Mouse (Mus musculus): ENCODE results near the gene Sema3g. TPM values are rescaled to one million over a fixed set of nuclear protein-coding genes. Genes with fewer than 3 reads are reported as not detected.

Gene Sema3g
- polyA plus RNA-seq (2012; rRNA removed), result 2.9 and 3.2 TPM in 2 replicates

DNA sequence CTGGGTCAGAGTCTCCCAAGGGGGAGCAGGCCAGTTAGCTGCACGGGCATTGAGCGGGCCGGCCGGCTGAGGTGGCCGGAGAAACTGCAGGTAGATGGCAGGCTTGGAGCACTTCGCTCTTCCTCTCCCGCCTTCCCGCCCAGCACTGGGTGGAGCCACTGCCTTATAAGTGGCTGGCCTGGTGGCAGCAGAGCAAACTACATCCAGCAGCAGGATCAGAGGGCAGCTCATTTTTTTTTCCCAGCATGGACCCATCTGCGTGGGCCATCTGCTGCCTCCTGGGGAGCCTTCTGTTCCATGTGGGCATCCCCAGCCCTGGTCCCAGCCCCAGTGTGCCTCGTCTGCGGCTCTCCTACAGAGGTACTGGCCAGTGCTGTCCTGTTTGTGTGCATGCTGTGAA, at the start of gene Sema3g:
Gene Sema3g (plus strand): TSS at position 195 of the 400 bp plus-strand sequence.

DNA sequence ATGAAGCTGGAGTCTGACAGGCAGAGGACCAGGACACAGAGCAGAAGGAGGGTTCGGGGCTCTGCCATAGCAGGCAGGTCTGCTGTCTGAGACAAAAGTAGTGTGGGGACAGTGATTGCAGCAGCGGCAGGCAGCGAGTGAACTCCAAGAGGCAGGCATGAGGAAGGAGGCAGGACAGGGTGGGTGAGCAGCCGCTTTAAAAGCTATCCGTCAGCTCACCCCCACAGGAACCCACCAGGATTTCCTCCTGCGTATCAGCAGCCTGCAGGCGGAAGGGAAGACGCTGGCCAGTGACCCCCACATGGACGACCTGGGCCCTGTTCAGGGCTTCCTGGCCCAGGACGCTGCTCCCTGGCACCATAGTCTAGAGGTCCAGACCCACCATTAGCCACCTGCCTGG, 49.2 kb upstream of the Sema3g start, which contains the start of gene Stab1:
Gene Stab1 (minus strand): TSS at position 217 of the 400 bp plus-strand sequence.

DNA sequence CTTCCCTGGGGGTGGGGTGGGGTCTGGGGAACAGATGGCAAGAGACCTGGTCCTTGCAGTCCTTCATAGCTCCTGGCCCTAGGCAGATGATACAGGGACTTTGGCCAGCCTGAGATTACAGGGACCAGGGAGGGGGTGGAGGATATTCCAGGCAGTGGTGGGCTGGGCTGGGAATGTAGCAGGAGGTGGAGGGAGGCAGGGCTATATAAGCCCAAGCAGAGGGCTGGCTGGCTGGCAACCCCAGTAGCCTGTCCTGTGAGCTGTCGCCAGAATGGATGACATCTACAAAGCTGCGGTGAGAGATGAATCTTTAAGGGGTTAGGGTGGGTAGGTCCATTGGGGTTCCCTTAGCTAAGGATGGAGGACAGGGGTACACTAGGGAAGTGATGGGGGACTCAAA, 9.6 kb upstream of the Sema3g start, which contains the start of gene Tnnc1:
Gene Tnnc1 (plus strand): TSS at position 229 of the 400 bp plus-strand sequence.

GRCm38 (mm10) chr14:31216846-31217245, 814 bp upstream of the Sema3g start, which contains the start of gene Nisch:
Gene Nisch (minus strand): TSS chr14:31216946.

DNA sequence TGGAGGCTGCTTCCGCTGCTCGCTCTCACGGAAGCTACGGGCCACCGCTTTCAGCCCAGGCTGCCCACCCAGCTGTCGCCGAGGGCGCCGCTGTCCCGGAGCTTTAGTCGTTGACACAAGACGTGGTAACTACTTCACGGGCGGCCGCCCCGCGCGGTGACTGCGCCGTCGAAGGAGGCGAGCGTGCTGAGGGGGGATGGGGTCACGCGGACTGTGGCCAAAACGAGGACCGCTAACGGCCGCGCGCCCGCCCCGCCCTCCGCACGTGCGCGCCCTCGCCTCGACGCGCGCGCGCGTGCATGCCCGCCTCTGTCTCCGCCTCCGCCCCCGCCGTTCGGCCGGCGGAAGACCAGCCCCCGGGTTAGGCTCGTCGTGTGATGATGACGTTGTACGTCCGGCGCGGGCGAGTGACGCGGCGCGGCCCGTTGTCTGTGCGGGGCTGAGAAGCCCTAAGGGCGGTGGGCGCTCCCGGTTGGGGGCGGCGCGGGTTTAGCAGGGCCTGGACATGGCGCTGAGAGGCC, 33.5 kb downstream of the Sema3g start, which contains the start of the genes Phf7 and Bap1:
Gene Phf7 (minus strand): TSS at position 234 of the 521 bp plus-strand sequence.
Gene Bap1 (plus strand): TSS at position 367 of the 521 bp plus-strand sequence.

Other genes with a start within 250 kb of the Sema3g start
- gene Glt8d1, start 216.5 kb upstream of the Sema3g start, polyA plus RNA-seq (2012; rRNA removed), result 7.9 and 9.6 TPM in 2 replicates
- 62.1 and 85.8 TPM in 2 replicates for gene Spcs1, start 216.2 kb upstream of the Sema3g start, polyA plus RNA-seq (2012; rRNA removed)
- gene Pbrm1, start 198.7 kb upstream of the Sema3g start, polyA plus RNA-seq (2012; rRNA removed), result 9.8 and 13.3 TPM in 2 replicates
- 5.5 and 9.0 TPM in 2 replicates for gene Gnl3, start 198.7 kb upstream of the Sema3g start, polyA plus RNA-seq (2012; rRNA removed)
- gene Smim4, start 88.9 kb upstream of the Sema3g start, polyA plus RNA-seq (2012; rRNA removed), result 36.4 and 39.8 TPM in 2 replicates
- 25.4 and 26.3 TPM in 2 replicates for gene Nt5dc2, start 86.8 kb upstream of the Sema3g start, polyA plus RNA-seq (2012; rRNA removed)
- 70.5 and 89.2 TPM in 2 replicates for gene Stab1, start 49.2 kb upstream of the Sema3g start, polyA plus RNA-seq (2012; rRNA removed)
- 0.29 and 0.42 TPM in 2 replicates for gene Tnnc1, start 9.5 kb upstream of the Sema3g start, polyA plus RNA-seq (2012; rRNA removed)
- gene Nisch, start 914 bp upstream of the Sema3g start, polyA plus RNA-seq (2012; rRNA removed), result 247 and 253 TPM in 2 replicates
- 3.9 and 4.5 TPM in 2 replicates for gene Phf7, start 33.5 kb downstream of the Sema3g start, polyA plus RNA-seq (2012; rRNA removed)
- 29.8 and 39.0 TPM in 2 replicates for gene Bap1, start 33.6 kb downstream of the Sema3g start, polyA plus RNA-seq (2012; rRNA removed)
- 0.35 and 0.47 TPM in 2 replicates for gene Dnah1, start 106.0 kb downstream of the Sema3g start, polyA plus RNA-seq (2012; rRNA removed)
- gene Capn7, start 118.8 kb downstream of the Sema3g start, polyA plus RNA-seq (2012; rRNA removed), result 9.4 and 9.9 TPM in 2 replicates
- gene Sh3bp5, start 218.2 kb downstream of the Sema3g start, polyA plus RNA-seq (2012; rRNA removed), result 7.5 and 8.6 TPM in 2 replicates

Data from colon, adult 2 months (tissue).